Mouse (Mus musculus): ENCODE data around the gene Galnt14. TPM values are rescaled to one million over a fixed set of nuclear protein-coding genes. Genes with fewer than 3 reads are reported as not detected.

The Galnt14 gene
- polyA plus RNA-seq, 1 experiment from 2014 or later = 18.5 TPM

DNA sequence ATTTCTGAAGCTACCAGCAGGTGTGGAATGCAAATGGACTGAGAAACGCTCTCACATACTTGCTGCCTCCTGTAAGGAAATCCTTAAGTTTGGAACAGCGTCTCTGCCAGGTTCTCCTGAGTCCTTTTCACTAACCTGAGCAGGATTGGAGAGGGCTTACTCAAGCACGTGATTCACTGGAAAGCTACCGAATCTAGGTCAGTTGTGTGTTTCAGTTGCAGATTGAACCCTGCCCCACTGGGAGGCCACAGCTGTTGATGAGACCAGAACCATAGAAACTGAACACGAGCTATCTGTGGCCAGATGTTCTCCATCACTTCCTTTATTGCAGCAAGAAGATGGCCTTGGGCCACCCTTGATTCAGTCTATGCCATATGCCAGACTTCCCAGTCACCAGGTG, 38.3 kb downstream of the Galnt14 start:
- no peak overlapping the region for H3K27ac ChIP-seq (ENCODE audit: low read depth, low read length)
- no peak overlapping the region for H3K4me3 ChIP-seq (ENCODE audit: low read length)
- H3K9me3 ChIP-seq (ENCODE audit: control insufficient read depth, low read length) = no peaks in the 10 kb centered on the region
- ATAC-seq = no peak
- no peaks in the 10 kb centered on the region for H3K27me3 ChIP-seq (replicated peaks; ENCODE audit: control insufficient read depth, insufficient read depth, low read length)
- H3K4me1 ChIP-seq (ENCODE audit: control insufficient read depth, insufficient read depth, low read depth, low read length) = no peaks in the 10 kb centered on the region
- no peaks in the 10 kb centered on the region for H3K36me3 ChIP-seq (ENCODE audit: control insufficient read depth, insufficient read depth, low read length)
- H3K9ac ChIP-seq (ENCODE audit: low read depth, low read length) = no peak overlapping the region
- H3K4me2 ChIP-seq (ENCODE audit: low read length) = no peak overlapping the region
- 73% methylated on average over 5 of the region's 5 CpGs for WGBS

DNA sequence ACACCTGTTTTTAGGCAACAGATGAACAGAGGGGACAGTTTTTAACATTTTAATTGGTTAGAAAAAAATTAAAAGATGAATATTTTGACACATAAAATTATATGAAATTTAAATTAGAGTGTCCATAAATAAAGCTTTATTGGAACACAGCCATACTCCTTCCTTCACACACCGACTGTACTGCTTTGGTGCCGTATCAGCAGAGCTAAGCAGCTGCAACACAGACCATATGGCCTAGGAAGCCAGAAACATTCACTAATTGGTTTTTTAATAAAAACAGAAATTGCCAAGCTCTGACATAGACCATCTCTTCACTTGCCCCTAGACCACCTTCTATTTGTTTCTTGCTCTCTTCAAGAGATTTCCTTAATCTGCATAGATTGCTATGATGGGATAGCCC, 40.2 kb downstream of the Galnt14 start:
- Histone ChIP-seq H3K4me2 (ENCODE audit: low read length) (no peak overlapping the region), H3K9me3 (ENCODE audit: control insufficient read depth, low read length) (no peaks in the 10 kb centered on the region), H3K27me3 (replicated peaks; ENCODE audit: control insufficient read depth, insufficient read depth, low read length) (no peaks in the 10 kb centered on the region), H3K27ac (ENCODE audit: low read depth, low read length) (no peak overlapping the region), H3K36me3 (ENCODE audit: control insufficient read depth, insufficient read depth, low read length) (no peaks in the 10 kb centered on the region), H3K4me1 (ENCODE audit: control insufficient read depth, insufficient read depth, low read depth, low read length) (no peaks in the 10 kb centered on the region), H3K4me3 (ENCODE audit: low read length) (no peak overlapping the region), H3K9ac (ENCODE audit: low read depth, low read length) (no peak overlapping the region)
- ATAC-seq = no peak
- 61% methylated on average over 2 of the region's 2 CpGs for WGBS

DNA sequence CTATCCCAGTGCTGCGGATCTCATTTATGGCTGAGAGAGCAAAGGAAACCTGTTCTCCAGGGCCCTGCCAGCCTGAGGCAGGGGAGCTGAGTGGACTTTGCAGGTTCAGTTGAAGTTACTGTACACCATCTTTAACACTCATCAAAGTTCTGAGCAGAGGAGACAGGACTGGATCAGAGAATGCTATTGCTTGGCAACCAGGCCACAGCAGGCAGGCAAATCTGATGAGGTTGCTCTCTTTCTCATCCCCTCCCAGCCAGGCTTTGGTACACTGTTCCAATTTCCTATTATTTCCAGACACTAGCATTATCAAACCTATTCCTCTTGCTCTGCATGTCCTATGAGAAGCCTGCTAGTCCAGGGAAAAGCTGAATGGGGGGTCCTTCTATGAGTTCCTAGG, 41.3 kb downstream of the Galnt14 start:
- H3K9me3 ChIP-seq (ENCODE audit: control insufficient read depth, low read length) = no peaks in the 10 kb centered on the region
- H3K4me2 ChIP-seq (ENCODE audit: low read length) = no peak overlapping the region
- no peak overlapping the region for H3K4me3 ChIP-seq (ENCODE audit: low read length)
- ATAC-seq = no peak
- no peaks in the 10 kb centered on the region for H3K27me3 ChIP-seq (replicated peaks; ENCODE audit: control insufficient read depth, insufficient read depth, low read length)
- 89% methylated on average over 1 of the region's 1 CpGs for WGBS
- H3K27ac ChIP-seq (ENCODE audit: low read depth, low read length) = no peak overlapping the region
- H3K4me1 ChIP-seq (ENCODE audit: control insufficient read depth, insufficient read depth, low read depth, low read length) = no peaks in the 10 kb centered on the region
- no peak overlapping the region for H3K9ac ChIP-seq (ENCODE audit: low read depth, low read length)
- no peaks in the 10 kb centered on the region for H3K36me3 ChIP-seq (ENCODE audit: control insufficient read depth, insufficient read depth, low read length)

DNA sequence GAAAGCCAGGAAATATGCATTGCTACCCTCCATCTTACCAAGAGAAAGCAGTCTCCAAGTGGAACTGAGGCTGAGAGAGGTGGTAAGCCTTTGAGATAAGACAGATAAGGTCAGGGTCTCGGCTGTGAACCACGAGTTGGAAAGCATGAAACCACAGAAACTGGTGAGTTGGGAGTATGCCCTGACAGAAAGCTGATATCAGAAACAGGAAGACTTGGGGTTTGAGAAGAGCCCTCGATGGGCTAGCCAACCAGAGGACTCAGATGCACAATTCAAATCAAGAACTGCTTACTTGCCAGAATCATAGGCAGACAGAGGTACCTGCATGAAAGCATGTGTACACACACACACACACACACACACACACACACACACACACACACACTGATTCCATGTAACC, 47.0 kb downstream of the Galnt14 start:
- 82% methylated on average over 3 of the region's 3 CpGs for WGBS
- no peak overlapping the region for H3K9ac ChIP-seq (ENCODE audit: low read depth, low read length)
- no peaks in the 10 kb centered on the region for H3K27me3 ChIP-seq (replicated peaks; ENCODE audit: control insufficient read depth, insufficient read depth, low read length)
- H3K9me3 ChIP-seq (ENCODE audit: control insufficient read depth, low read length) = no peaks in the 10 kb centered on the region
- no peak overlapping the region for H3K4me3 ChIP-seq (ENCODE audit: low read length)
- H3K36me3 ChIP-seq (ENCODE audit: control insufficient read depth, insufficient read depth, low read length) = no peaks in the 10 kb centered on the region
- H3K27ac ChIP-seq (ENCODE audit: low read depth, low read length) = no peak overlapping the region
- no peak overlapping the region for H3K4me2 ChIP-seq (ENCODE audit: low read length)
- no peak for ATAC-seq
- 0 out of 2 replicates have a peak, but pooled peaks cover 2% of the 10 kb centered on the region for H3K4me1 ChIP-seq (ENCODE audit: control insufficient read depth, insufficient read depth, low read depth, low read length)

DNA sequence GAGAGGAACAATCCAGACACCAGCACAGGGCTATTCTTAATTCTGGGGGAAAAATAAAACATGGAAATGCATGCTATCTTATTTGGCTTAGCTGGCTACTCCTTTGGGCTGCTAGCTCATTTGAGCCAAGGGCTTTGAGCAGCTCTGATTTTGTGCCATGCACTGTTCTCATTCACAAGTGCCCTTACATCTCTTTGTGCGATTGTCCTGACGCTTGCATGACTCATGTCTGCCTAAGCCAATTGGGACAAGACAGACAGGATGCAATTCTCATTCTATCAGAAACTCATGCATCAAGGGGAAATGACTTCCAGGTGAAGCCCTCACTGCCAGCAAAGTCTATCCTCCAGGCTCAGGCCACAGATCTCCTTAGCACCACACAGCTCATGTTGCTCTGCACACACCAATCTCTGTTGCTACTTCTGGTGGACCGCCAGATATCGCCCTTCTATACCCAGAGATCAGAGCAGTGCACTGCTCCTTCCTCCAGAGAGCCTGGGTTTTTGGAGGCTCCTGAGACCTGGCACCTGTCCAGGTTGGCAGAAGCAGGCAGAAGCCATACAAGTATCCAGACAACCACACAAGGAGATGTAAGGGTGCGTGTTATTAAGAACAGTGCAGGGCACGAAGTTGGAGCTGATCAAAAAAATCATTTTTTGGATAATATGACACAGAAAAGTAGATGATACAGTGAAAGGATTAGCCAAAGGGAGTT, 51.4 kb downstream of the Galnt14 start:
- H3K4me1 ChIP-seq (ENCODE audit: control insufficient read depth, insufficient read depth, low read depth, low read length) = peaks cover 2% of the 10 kb centered on the region; the same call in 1 of the 2 replicates
- WGBS = 77% methylated on average over 6 of the region's 6 CpGs
- no peak overlapping the region for H3K27ac ChIP-seq (ENCODE audit: low read depth, low read length)
- no peaks in the 10 kb centered on the region for H3K9me3 ChIP-seq (ENCODE audit: control insufficient read depth, low read length)
- no peak overlapping the region for H3K4me2 ChIP-seq (ENCODE audit: low read length)
- no peak overlapping the region for H3K9ac ChIP-seq (ENCODE audit: low read depth, low read length)
- H3K4me3 ChIP-seq (ENCODE audit: low read length) = no peak overlapping the region
- 0 out of 2 replicates have a peak, but pooled peaks have one; percentile 27 for ATAC-seq
- H3K27me3 ChIP-seq (replicated peaks; ENCODE audit: control insufficient read depth, insufficient read depth, low read length) = no peaks in the 10 kb centered on the region
- H3K36me3 ChIP-seq (ENCODE audit: control insufficient read depth, insufficient read depth, low read length) = no peaks in the 10 kb centered on the region

DNA sequence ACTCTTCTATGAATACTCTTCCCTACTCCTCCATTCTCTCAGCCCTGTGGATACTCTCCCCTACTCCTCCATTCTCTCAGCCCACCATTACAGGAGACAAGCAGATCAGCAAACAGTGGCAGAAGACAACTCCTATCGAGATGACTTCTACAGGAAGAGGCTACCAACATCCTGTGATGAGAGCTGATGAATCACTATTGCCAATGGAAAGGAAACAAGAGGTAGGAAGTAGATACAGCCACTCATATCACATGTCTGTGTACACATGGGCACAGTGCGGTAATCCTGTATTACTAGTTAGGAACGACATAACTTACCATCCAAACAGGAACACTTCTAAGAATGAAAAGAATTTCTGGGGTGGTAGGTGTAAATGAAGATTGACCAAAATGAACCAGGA, 53.9 kb downstream of the Galnt14 start:
- Histone ChIP-seq H3K27me3 (replicated peaks; ENCODE audit: control insufficient read depth, insufficient read depth, low read length) (no peaks in the 10 kb centered on the region), H3K36me3 (ENCODE audit: control insufficient read depth, insufficient read depth, low read length) (no peaks in the 10 kb centered on the region), H3K27ac (ENCODE audit: low read depth, low read length) (no peak overlapping the region), H3K9me3 (ENCODE audit: control insufficient read depth, low read length) (no peaks in the 10 kb centered on the region), H3K4me1 (ENCODE audit: control insufficient read depth, insufficient read depth, low read depth, low read length) (peaks cover 2% of the 10 kb centered on the region; the same call in 1 of the 2 replicates), H3K9ac (ENCODE audit: low read depth, low read length) (no peak overlapping the region), H3K4me2 (ENCODE audit: low read length) (no peak overlapping the region), H3K4me3 (ENCODE audit: low read length) (no peak overlapping the region)
- WGBS = 91% methylated on average over 3 of the region's 3 CpGs
- ATAC-seq = no peak

DNA sequence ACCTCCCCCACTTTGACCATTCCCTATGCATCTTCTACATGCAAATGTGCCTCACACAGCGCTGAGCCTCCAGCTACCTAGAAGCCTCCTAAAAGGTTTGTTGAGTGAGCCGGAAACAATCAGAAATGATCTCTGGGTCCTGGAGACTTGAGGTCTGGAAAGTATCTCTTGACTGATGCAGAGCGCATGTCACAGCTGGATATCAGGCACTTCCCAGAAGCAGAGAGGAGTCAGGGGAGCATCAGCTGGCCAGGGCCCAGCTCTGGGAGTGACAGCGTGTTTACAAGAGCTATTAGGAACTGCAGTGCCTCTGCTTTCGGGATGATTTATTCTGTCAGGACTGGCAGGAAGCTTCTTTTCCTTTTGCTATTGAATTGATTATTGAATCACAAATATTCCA, 56.0 kb downstream of the Galnt14 start:
- 43% methylated on average over 5 of the region's 5 CpGs for WGBS
- H3K36me3 ChIP-seq (ENCODE audit: control insufficient read depth, insufficient read depth, low read length) = no peaks in the 10 kb centered on the region
- H3K9me3 ChIP-seq (ENCODE audit: control insufficient read depth, low read length) = no peaks in the 10 kb centered on the region
- no peak overlapping the region for H3K9ac ChIP-seq (ENCODE audit: low read depth, low read length)
- H3K27ac ChIP-seq (ENCODE audit: low read depth, low read length) = no peak overlapping the region
- H3K4me1 ChIP-seq (ENCODE audit: control insufficient read depth, insufficient read depth, low read depth, low read length) = peaks cover 2% of the 10 kb centered on the region; the same call in 1 of the 2 replicates
- no peak overlapping the region for H3K4me3 ChIP-seq (ENCODE audit: low read length)
- no peaks in the 10 kb centered on the region for H3K27me3 ChIP-seq (replicated peaks; ENCODE audit: control insufficient read depth, insufficient read depth, low read length)
- no peak overlapping the region for H3K4me2 ChIP-seq (ENCODE audit: low read length)
- no peak for ATAC-seq

DNA sequence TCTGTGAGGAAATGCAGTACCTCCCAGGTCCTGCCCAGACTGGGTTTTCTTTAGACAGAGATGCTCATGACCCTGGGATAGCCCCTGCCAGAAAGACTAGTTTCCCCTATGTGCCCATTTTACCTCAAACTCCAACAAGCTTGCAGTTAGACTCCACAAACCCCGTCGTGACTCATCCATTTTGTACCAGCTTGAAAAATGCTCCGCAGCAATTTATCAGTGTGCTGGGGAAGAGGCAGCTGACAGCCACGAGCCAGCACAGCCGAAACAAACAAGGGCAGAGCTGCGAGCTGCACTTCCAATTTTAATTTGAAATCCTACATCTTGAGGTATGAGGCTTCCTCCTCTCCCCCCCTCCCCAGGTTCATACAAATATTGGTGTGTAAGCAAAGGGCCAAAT, 60.9 kb downstream of the Galnt14 start:
- ATAC-seq = no peak
- Histone ChIP-seq H3K4me3 (ENCODE audit: low read length) (no peak overlapping the region), H3K9me3 (ENCODE audit: control insufficient read depth, low read length) (no peaks in the 10 kb centered on the region), H3K36me3 (ENCODE audit: control insufficient read depth, insufficient read depth, low read length) (no peaks in the 10 kb centered on the region), H3K9ac (ENCODE audit: low read depth, low read length) (no peak overlapping the region), H3K27ac (ENCODE audit: low read depth, low read length) (no peak overlapping the region), H3K4me1 (ENCODE audit: control insufficient read depth, insufficient read depth, low read depth, low read length) (no peaks in the 10 kb centered on the region), H3K27me3 (replicated peaks; ENCODE audit: control insufficient read depth, insufficient read depth, low read length) (no peaks in the 10 kb centered on the region), H3K4me2 (ENCODE audit: low read length) (no peak overlapping the region)
- 80% methylated on average over 6 of the region's 6 CpGs for WGBS

DNA sequence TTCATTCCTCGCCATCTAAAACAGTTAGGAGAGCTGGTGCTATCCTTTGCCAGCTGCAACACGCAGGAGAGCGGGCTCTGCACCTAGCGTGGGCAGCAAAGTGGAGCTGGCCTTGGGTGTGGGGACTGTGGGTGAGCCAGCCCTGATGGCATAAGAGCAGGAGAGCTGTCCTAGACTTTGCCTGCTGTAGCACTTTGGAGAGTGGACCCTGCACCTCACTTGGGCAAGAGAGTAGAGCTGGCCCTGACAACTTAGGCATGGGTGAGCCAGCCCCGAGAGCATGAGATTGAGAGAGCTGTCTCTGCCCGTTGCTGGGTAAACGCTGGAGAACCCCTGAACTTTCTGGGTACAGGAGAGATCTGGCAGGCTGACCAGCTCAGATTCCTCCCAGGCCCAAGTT, 68.6 kb downstream of the Galnt14 start:
- WGBS = 95% methylated on average over 7 of the region's 7 CpGs
- Histone ChIP-seq H3K27ac (ENCODE audit: low read depth, low read length) (no peak overlapping the region), H3K27me3 (replicated peaks; ENCODE audit: control insufficient read depth, insufficient read depth, low read length) (no peaks in the 10 kb centered on the region), H3K36me3 (ENCODE audit: control insufficient read depth, insufficient read depth, low read length) (no peaks in the 10 kb centered on the region), H3K4me3 (ENCODE audit: low read length) (no peak overlapping the region), H3K9ac (ENCODE audit: low read depth, low read length) (no peak overlapping the region), H3K4me1 (ENCODE audit: control insufficient read depth, insufficient read depth, low read depth, low read length) (no peaks in the 10 kb centered on the region; the same call in 1 of the 2 replicates), H3K4me2 (ENCODE audit: low read length) (no peak overlapping the region), H3K9me3 (ENCODE audit: control insufficient read depth, low read length) (no peaks in the 10 kb centered on the region)
- no peak for ATAC-seq

Measured in hindbrain, embryonic 16.5 days (tissue).